Mouse (Mus musculus) liver, embryonic 13.5 days (tissue): ENCODE results near the gene Txndc16. TPM values are rescaled to one million over a fixed set of nuclear protein-coding genes. Genes with fewer than 3 reads are reported as not detected.

Experiments used
- polyA plus RNA-seq: library from polyadenylated mRNA; unstranded; fragments of >200 nt; fragmentation: Nextera tagmentation; extraction: Ambion mirVana; gene quantifications from 2 replicates; pipeline ENCODE4 v1.2.1, GENCODE M21; 2015

The Txndc16 gene
- polyA plus RNA-seq, 1 experiment from 2014 or later, result 1.2 TPM

Other genes starting within 250 kb of the Txndc16 start
- 0.29 and 0.51 TPM in 2 replicates for gene Ptger2, start 232.1 kb downstream of the Txndc16 start, polyA plus RNA-seq
- gene Gpr137c, start 611 bp downstream of the Txndc16 start, polyA plus RNA-seq, result 0.09 and 0.10 TPM in 2 replicates
- 35.0 and 46.9 TPM in 2 replicates for gene Ero1l, start 98.4 kb upstream of the Txndc16 start, polyA plus RNA-seq
- 112 and 143 TPM in 2 replicates for gene Psmc6, start 109.5 kb upstream of the Txndc16 start, polyA plus RNA-seq
- gene Styx, start 130.8 kb upstream of the Txndc16 start, polyA plus RNA-seq, result 22.9 and 24.7 TPM in 2 replicates
- 31.9 and 39.9 TPM in 2 replicates for gene Gnpnat1, start 184.6 kb upstream of the Txndc16 start, polyA plus RNA-seq